Mouse (Mus musculus) megakaryocyte-erythroid progenitor cell, adult 5 weeks (primary cell): ENCODE data around the gene Gpr82. TPM values are rescaled to one million over a fixed set of nuclear protein-coding genes. Genes with fewer than 3 reads are reported as not detected.

Experiments used
- polyA plus RNA-seq: library from polyadenylated mRNA; stranded (reverse); fragments of >175 nt; gene quantifications from 2 replicates; pipeline ENCODE4 v1.2.3, GENCODE M21; 2012

Gpr82 gene
- not detected in 2 replicates for polyA plus RNA-seq

GRCm38 (mm10) chrX:13661063-13661462 lies at the start of gene Gpr82:
TSS of gene Gpr82 (plus strand) at chrX:13661363.

GRCm38 (mm10) chrX:13631599-13632283 lies 29.4 kb upstream of the Gpr82 start, which contains the start of gene Gpr34:
TSS of gene Gpr34 (plus strand) at chrX:13632089.

Other genes starting within 250 kb of the Gpr82 start
- gene Nyx, start 195.3 kb upstream of the Gpr82 start, polyA plus RNA-seq: not detected in 2 replicates
- gene Gpr34, start 29.3 kb upstream of the Gpr82 start, polyA plus RNA-seq: 0.06 TPM in 1 of 2 replicates, not detected in the other
- 2.2 and 2.4 TPM in 2 replicates for gene Cask, start 190.0 kb downstream of the Gpr82 start, polyA plus RNA-seq